Mouse (Mus musculus): Measurements from ENCODE around the gene Stk31. TPM values are rescaled to one million over a fixed set of nuclear protein-coding genes. Genes with fewer than 3 reads are reported as not detected.

Stk31 gene
- not detected in 2 replicates for polyA plus RNA-seq (2014; fragmentation: Nextera tagmentation; extraction: Ambion mirVana)

GRCm38 (mm10) chr6:49395316-49395715 lies at the start of gene Stk31:
Gene Stk31, plus strand, starts transcription at chr6:49395604.
- 79% methylated on average over 34 of the region's 34 CpGs for WGBS
- H3K4me2 ChIP-seq (ENCODE audit: low read length) = no peak within 1 kb of the TSS
- H3K27me3 ChIP-seq (ENCODE audit: control insufficient read depth, insufficient read depth, low read length) = no peaks in the 10 kb centered on the region
- no peak within 1 kb of the TSS for H3K27ac ChIP-seq (replicated peaks in 1 of 2; ENCODE audit: control insufficient read depth in 1 of 2, insufficient read depth in 1 of 2, low read depth in 2 of 2, low read length in 2 of 2)
- no peaks in the 10 kb centered on the region for H3K9me3 ChIP-seq (ENCODE audit: control insufficient read depth, low read length)
- no peak within 1 kb of the TSS for H3K4me3 ChIP-seq (ENCODE audit: control insufficient read depth in 1 of 2, insufficient read depth in 1 of 2, low read depth in 1 of 2, low read length in 2 of 2)
- no peaks in the 10 kb centered on the region for H3K4me1 ChIP-seq (ENCODE audit: control insufficient read depth in 2 of 2, insufficient read depth in 2 of 2, low read length in 2 of 2)
- no peak within 1 kb of the TSS for H3K9ac ChIP-seq (ENCODE audit: low read length)
- no peaks in the 10 kb centered on the region for H3K36me3 ChIP-seq (ENCODE audit: control insufficient read depth, insufficient read depth, low read length)
- no peak for ATAC-seq (ENCODE audit: insufficient number of reproducible peaks, insufficient read depth, low FRiP score, low read depth)

- no peak for ATAC-seq (ENCODE audit: insufficient number of reproducible peaks, insufficient read depth, low FRiP score, low read depth)
- H3K4me2 ChIP-seq (ENCODE audit: low read length) = no peak overlapping the region
- H3K27me3 ChIP-seq (ENCODE audit: control insufficient read depth, insufficient read depth, low read length) = no peaks in the 10 kb centered on the region
- peaks cover 0 to 5% of the 10 kb centered on the region in 2 experiments; a peak in 1 of 4 replicates for H3K4me1 ChIP-seq (ENCODE audit: control insufficient read depth in 2 of 2, insufficient read depth in 2 of 2, low read length in 2 of 2)
- no peak overlapping the region for H3K9ac ChIP-seq (ENCODE audit: low read length)
- H3K27ac ChIP-seq (replicated peaks in 1 of 2; ENCODE audit: control insufficient read depth in 1 of 2, insufficient read depth in 1 of 2, low read depth in 2 of 2, low read length in 2 of 2) = no peak overlapping the region
- no peak overlapping the region for H3K4me3 ChIP-seq (ENCODE audit: control insufficient read depth in 1 of 2, insufficient read depth in 1 of 2, low read depth in 1 of 2, low read length in 2 of 2)
- no peaks in the 10 kb centered on the region for H3K9me3 ChIP-seq (ENCODE audit: control insufficient read depth, low read length)
- no peaks in the 10 kb centered on the region for H3K36me3 ChIP-seq (ENCODE audit: control insufficient read depth, insufficient read depth, low read length)
- WGBS = 88% methylated on average over 7 of the region's 7 CpGs
Observed at GRCm38 (mm10) chr6:49349826-49350225, 45.6 kb upstream of the Stk31 start.

DNA sequence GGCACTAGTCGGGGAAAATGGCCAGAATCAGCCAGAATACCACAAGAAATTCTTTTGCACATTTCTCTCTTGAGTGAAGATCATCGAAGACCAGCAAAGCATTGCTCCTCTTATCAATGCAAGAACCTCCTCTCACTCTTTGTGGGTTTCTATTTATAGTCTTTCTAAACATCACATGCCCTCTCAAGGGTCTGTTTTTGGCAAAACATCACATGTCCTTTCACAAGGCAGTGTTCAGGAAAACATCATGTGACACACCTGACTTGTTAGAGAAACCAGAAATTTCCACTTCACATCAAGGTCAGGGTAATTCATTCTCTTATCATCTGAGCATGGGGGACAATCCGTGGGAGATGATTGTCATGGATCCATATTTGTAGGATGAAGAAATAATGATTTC lies 40.8 kb upstream of the Stk31 start:
- WGBS = 31% methylated on average over 3 of the region's 3 CpGs

GRCm38 (mm10) chr6:49355171-49355570 lies 40.2 kb upstream of the Stk31 start:
- WGBS = 70% methylated on average over 4 of the region's 4 CpGs
- H3K27ac ChIP-seq (replicated peaks in 1 of 2; ENCODE audit: control insufficient read depth in 1 of 2, insufficient read depth in 1 of 2, low read depth in 2 of 2, low read length in 2 of 2) = no peak overlapping the region
- no peak for ATAC-seq (ENCODE audit: insufficient number of reproducible peaks, insufficient read depth, low FRiP score, low read depth)
- H3K9me3 ChIP-seq (ENCODE audit: control insufficient read depth, low read length) = no peaks in the 10 kb centered on the region
- no peaks in the 10 kb centered on the region for H3K27me3 ChIP-seq (ENCODE audit: control insufficient read depth, insufficient read depth, low read length)
- H3K4me2 ChIP-seq (ENCODE audit: low read length) = no peak overlapping the region
- H3K36me3 ChIP-seq (ENCODE audit: control insufficient read depth, insufficient read depth, low read length) = no peaks in the 10 kb centered on the region
- H3K4me3 ChIP-seq (ENCODE audit: control insufficient read depth in 1 of 2, insufficient read depth in 1 of 2, low read depth in 1 of 2, low read length in 2 of 2) = no peak overlapping the region
- H3K9ac ChIP-seq (ENCODE audit: low read length) = no peak overlapping the region
- H3K4me1 ChIP-seq (ENCODE audit: control insufficient read depth in 2 of 2, insufficient read depth in 2 of 2, low read length in 2 of 2) = peaks cover 0 to 5% of the 10 kb centered on the region in 2 experiments; a peak in 1 of 4 replicates

More for the DNA sequence above, 40.8 kb upstream of the Stk31 start:
- H3K4me1 ChIP-seq (ENCODE audit: control insufficient read depth in 2 of 2, insufficient read depth in 2 of 2, low read length in 2 of 2) = peaks cover 0 to 5% of the 10 kb centered on the region in 2 experiments; a peak in 1 of 4 replicates
- no peak for ATAC-seq (ENCODE audit: insufficient number of reproducible peaks, insufficient read depth, low FRiP score, low read depth)
- no peaks in the 10 kb centered on the region for H3K9me3 ChIP-seq (ENCODE audit: control insufficient read depth, low read length)
- H3K9ac ChIP-seq (ENCODE audit: low read length) = no peak overlapping the region
- H3K4me3 ChIP-seq (ENCODE audit: control insufficient read depth in 1 of 2, insufficient read depth in 1 of 2, low read depth in 1 of 2, low read length in 2 of 2) = no peak overlapping the region
- H3K27me3 ChIP-seq (ENCODE audit: control insufficient read depth, insufficient read depth, low read length) = no peaks in the 10 kb centered on the region
- no peak overlapping the region for H3K4me2 ChIP-seq (ENCODE audit: low read length)
- H3K36me3 ChIP-seq (ENCODE audit: control insufficient read depth, insufficient read depth, low read length) = no peaks in the 10 kb centered on the region
- no peak overlapping the region for H3K27ac ChIP-seq (replicated peaks in 1 of 2; ENCODE audit: control insufficient read depth in 1 of 2, insufficient read depth in 1 of 2, low read depth in 2 of 2, low read length in 2 of 2)

GRCm38 (mm10) chr6:49360420-49360819 lies 35.0 kb upstream of the Stk31 start:
- Histone ChIP-seq H3K4me1 (ENCODE audit: control insufficient read depth in 2 of 2, insufficient read depth in 2 of 2, low read length in 2 of 2) (no peaks in the 10 kb centered on the region), H3K9ac (ENCODE audit: low read length) (no peak overlapping the region), H3K4me2 (ENCODE audit: low read length) (no peak overlapping the region), H3K27me3 (ENCODE audit: control insufficient read depth, insufficient read depth, low read length) (no peaks in the 10 kb centered on the region), H3K9me3 (ENCODE audit: control insufficient read depth, low read length) (no peaks in the 10 kb centered on the region), H3K4me3 (ENCODE audit: control insufficient read depth in 1 of 2, insufficient read depth in 1 of 2, low read depth in 1 of 2, low read length in 2 of 2) (no peak overlapping the region), H3K27ac (replicated peaks in 1 of 2; ENCODE audit: control insufficient read depth in 1 of 2, insufficient read depth in 1 of 2, low read depth in 2 of 2, low read length in 2 of 2) (no peak overlapping the region), H3K36me3 (ENCODE audit: control insufficient read depth, insufficient read depth, low read length) (no peaks in the 10 kb centered on the region)
- no peak for ATAC-seq (ENCODE audit: insufficient number of reproducible peaks, insufficient read depth, low FRiP score, low read depth)

DNA sequence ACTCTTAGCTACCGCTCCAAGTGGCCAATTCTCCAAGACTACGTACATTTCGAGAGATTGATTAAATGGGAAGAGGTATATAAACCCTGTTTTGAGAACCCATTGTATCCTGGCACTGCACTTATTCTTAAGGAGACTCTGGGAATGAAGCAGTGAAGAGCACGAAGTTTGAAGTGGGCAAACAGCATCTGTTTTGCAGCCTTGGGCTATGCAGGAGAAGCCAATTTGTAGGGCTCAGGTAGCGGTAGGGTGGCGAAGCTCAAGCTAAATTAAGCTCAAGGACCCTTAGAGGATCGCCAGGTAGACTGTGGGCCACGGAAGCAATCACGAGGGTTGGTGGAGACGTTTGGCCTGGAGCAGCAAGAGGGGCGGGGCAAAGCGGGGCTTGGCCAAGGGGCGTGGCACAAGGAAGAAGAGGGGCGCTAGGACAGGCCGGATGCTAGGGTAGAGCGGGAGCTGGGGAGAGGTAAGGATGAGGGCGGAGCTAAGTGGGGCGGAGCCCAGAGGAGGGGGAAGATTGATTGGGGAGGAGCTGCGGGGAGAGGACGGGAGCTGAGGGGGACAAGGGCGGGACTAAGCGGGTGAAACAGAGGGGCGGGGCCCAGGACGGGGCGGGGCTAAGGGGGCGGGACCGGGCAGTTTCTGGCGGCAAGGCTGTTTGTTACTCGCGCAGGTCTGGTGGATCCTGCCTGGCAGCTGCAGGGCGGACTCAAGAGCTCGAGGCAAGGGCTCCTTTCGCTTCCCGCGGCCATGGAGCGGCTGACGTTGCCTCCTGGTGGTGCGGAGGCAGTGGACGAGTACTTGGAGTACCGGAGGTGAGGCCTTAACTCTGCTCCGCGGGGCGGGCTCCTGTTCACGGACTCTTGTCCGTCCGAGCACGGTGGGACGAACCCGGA lies 28.0 kb upstream of the Stk31 start, which contains the start of gene Fam221a:
Fam221a (plus strand) TSS at position 581 of the 896 bp plus-strand sequence.
- peak; percentile 98 for ATAC-seq (ENCODE audit: insufficient number of reproducible peaks, insufficient read depth, low FRiP score, low read depth)
- Histone ChIP-seq H3K36me3 (ENCODE audit: control insufficient read depth, insufficient read depth, low read length) (no peaks in the 10 kb centered on the region), H3K9me3 (ENCODE audit: control insufficient read depth, low read length) (no peaks in the 10 kb centered on the region), H3K9ac (ENCODE audit: low read length) (peak within 1 kb of the TSS; percentile 80), H3K4me2 (ENCODE audit: low read length) (peak within 1 kb of the TSS; percentile 94), H3K4me1 (ENCODE audit: control insufficient read depth in 2 of 2, insufficient read depth in 2 of 2, low read length in 2 of 2) (peaks cover 7 to 8% of the 10 kb centered on the region in 2 experiments; a peak in 3 of 4 replicates), H3K27me3 (ENCODE audit: control insufficient read depth, insufficient read depth, low read length) (no peaks in the 10 kb centered on the region), H3K27ac (replicated peaks in 1 of 2; ENCODE audit: control insufficient read depth in 1 of 2, insufficient read depth in 1 of 2, low read depth in 2 of 2, low read length in 2 of 2) (peak within 1 kb of the TSS; percentile 53 to 74; a peak in 3 of 4 replicates), H3K4me3 (ENCODE audit: control insufficient read depth in 1 of 2, insufficient read depth in 1 of 2, low read depth in 1 of 2, low read length in 2 of 2) (peak within 1 kb of the TSS; percentile 59 to 76)
- 4% methylated on average over 48 of the region's 49 CpGs for WGBS

GRCm38 (mm10) chr6:49368212-49368611 lies 27.2 kb upstream of the Stk31 start:
- Histone ChIP-seq H3K9ac (ENCODE audit: low read length) (peak overlapping the region; percentile 80), H3K4me3 (ENCODE audit: control insufficient read depth in 1 of 2, insufficient read depth in 1 of 2, low read depth in 1 of 2, low read length in 2 of 2) (peak overlapping the region; percentile 59 to 76), H3K27ac (replicated peaks in 1 of 2; ENCODE audit: control insufficient read depth in 1 of 2, insufficient read depth in 1 of 2, low read depth in 2 of 2, low read length in 2 of 2) (no peak overlapping the region), H3K4me2 (ENCODE audit: low read length) (peak overlapping the region; percentile 94), H3K36me3 (ENCODE audit: control insufficient read depth, insufficient read depth, low read length) (no peaks in the 10 kb centered on the region), H3K4me1 (ENCODE audit: control insufficient read depth in 2 of 2, insufficient read depth in 2 of 2, low read length in 2 of 2) (peaks cover 7 to 8% of the 10 kb centered on the region in 2 experiments; a peak in 3 of 4 replicates), H3K9me3 (ENCODE audit: control insufficient read depth, low read length) (no peaks in the 10 kb centered on the region), H3K27me3 (ENCODE audit: control insufficient read depth, insufficient read depth, low read length) (no peaks in the 10 kb centered on the region)
- no peak for ATAC-seq (ENCODE audit: insufficient number of reproducible peaks, insufficient read depth, low FRiP score, low read depth)
- 49% methylated on average over 3 of the region's 3 CpGs for WGBS
